Comparison of ENCODE assay signal across 16 mouse cellular contexts in the genomic region with DNA sequence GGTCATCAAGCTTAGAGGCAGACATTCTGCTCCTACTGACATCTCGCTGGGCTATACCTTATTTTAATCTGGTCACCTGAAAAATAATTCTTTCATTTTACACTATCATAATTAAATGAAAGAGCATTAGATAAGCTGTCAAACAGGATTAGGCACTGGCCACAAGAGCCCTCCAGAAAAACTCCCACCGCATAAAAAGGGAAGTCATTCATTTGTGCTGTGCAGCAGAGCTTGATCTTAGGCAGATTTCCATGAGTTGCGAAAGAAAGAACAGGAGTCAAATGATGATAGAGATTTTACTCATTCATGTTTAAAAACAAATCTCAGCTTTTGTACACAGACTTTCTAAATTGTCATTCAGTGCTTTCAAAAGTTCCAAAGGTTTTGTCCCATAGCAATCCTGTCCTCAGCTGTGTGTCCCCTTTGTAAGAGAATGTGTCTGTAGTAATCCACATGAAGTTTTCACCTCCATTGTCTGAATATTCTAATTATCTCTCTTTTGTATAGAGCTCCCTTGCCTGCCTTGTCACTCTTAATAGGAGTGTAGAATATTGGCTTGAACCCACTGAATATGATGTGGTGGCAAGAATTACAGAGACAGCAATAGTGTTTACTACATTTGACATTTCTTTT.
"Had no signal": no experiment of that assay in that cellular context is flagged by ENCODE, and none has a peak within 500 bp of the region (broad histone marks: within the 10 kb centered on the region; RNA-seq: fewer than 3 reads in every experiment).

No protein-coding gene starts in this region.

- DNase-seq: kidney, adult 11 months; kidney, adult 9 months; kidney, postnatal 36 days; layer of hippocampus, adult 9-11 months; layer of hippocampus, postnatal 36 days; liver; liver, embryonic 13.5 days; liver, postnatal 0 days; right cerebral cortex, postnatal 4 days; spleen, adult 18-20 months; thymus, adult 2 months; thymus, postnatal 25 days had no signal

- H3K4me2 ChIP-seq: limb, embryonic 12.5 days; liver, embryonic 13.5 days had no signal

- H3K27me3 ChIP-seq: limb, embryonic 12.5 days; liver, embryonic 13.5 days had no signal

- H3K4me3 ChIP-seq: limb, embryonic 12.5 days; liver, embryonic 13.5 days had no signal

- H3K27ac ChIP-seq: kidney, postnatal 0 days; limb, embryonic 12.5 days; liver, embryonic 13.5 days; macrophage had no signal

- H3K36me3 ChIP-seq: limb, embryonic 12.5 days; liver, embryonic 13.5 days had no signal

- H3K9me3 ChIP-seq: limb, embryonic 12.5 days; liver, embryonic 13.5 days had no signal

- ATAC-seq: liver, postnatal 0 days; lung, postnatal 0 days had no signal

- H3K4me1 ChIP-seq: limb, embryonic 12.5 days; liver, embryonic 13.5 days had no signal

- H3K9ac ChIP-seq: limb, embryonic 12.5 days; liver, embryonic 13.5 days; liver, postnatal 0 days had no signal
